Mouse (Mus musculus): ENCODE data around the gene Snx13. TPM values are rescaled to one million over a fixed set of nuclear protein-coding genes. Genes with fewer than 3 reads are reported as not detected.
A peak's percentile ranks its signal among the peaks of the same experiment; 100 is the strongest.

Snx13 gene
- total RNA-seq, 2 experiments from 2014 or later, result 40.1 to 46.7 TPM

DNA sequence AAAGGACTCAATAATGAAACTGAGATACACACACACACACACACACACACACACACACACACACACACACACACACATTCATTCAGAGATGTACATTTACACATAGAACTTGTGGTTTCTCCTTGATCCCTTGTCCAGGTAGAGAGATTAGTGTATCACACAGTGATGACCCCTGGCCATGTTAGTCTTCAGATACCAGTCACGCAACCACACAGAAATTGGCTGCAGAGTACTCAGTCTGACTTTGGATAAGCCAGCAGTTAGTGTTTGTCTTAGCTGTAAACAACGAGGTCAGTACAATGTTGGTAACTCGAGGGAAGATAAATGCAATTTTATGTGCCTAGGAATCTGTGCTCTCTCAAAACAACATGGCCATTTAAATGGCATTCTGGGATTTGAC lies 129.6 kb downstream of the Snx13 start:
- intact Hi-C loops (cut with DNase I), result no loop called here
- DNase-seq, result no peak

DNA sequence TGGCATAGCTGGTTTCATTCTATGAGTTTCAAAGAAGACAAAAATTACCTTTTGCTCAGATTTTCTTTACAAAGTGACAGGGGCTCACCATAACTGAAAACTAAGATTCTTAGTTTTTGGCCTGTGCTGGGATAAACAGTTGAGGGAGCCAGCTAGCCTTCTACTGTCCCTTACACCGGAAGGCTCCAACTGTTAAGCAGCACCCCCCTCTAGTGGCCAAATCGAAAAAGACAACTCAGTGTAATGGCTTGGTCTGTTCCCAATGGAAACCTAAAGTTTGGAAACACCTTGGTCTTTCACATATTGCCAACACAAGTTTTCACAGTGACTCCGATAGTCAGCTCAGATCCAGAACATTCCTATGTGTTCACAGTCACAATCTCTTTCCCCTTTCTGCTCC lies 135.7 kb downstream of the Snx13 start:
- intact Hi-C loops (cut with DNase I), result loop anchor here (2.0 to 10.0 kb wide), 3 partner anchors 168 to 1798 kb away; no protein-coding TSS in a partner anchor
- DNase-seq, result peak; percentile 79

DNA sequence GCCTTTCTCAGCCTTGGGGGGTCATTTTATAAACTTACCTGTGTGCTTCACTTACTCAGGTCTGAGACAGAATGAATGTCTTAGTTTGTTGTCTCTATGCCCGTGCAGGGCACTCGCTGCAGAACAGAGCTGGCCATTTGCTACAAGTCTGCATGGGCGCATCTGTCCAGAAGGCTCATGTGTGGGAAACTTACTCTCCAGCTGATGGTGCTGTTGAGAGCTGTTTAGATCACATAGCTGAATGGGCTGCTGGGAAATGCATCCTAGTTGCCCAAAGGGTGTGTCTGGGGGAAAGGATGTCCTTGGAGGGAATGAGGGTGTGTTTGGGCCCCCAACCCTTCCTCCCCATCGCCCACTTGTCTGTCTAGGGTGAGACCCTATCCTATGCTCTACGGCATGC lies 137.3 kb downstream of the Snx13 start:
- no peak for DNase-seq
- intact Hi-C loops (cut with DNase I), result loop anchor here (10.0 kb wide), 2 partner anchors 169 to 1799 kb away; no protein-coding TSS in a partner anchor

- peak; percentile 75 for DNase-seq
- intact Hi-C loops (cut with DNase I), result no loop called here
These were observed 144.9 kb downstream of the Snx13 start for GRCm38 (mm10) chr12:35191698-35192425.

GRCm38 (mm10) chr12:35192426-35192769 lies 145.4 kb downstream of the Snx13 start:
- no peak for DNase-seq
- intact Hi-C loops (cut with DNase I), result no loop called here

Small RNA genes lying within 50 kb of the gene (microRNA-seq; reads per million reads assigned to microRNA genes)
- not detected for gene Mir680-3

Other genes starting within 250 kb of the Snx13 start
- 10 to 100 TPM; 46.3 to 47.5 TPM for gene Hdac9, start 130.1 kb upstream of the Snx13 start, total RNA-seq (2021)
- gene Prps1l1, start 62.4 kb upstream of the Snx13 start, total RNA-seq (2021), result not detected